Mouse (Mus musculus) CH12.LX (cell line): ENCODE results near the gene Szrd1. TPM values are rescaled to one million over a fixed set of nuclear protein-coding genes. Genes with fewer than 3 reads are reported as not detected.

Source experiments
- DNase-seq: peaks from one replicate; pipeline ENCODE4 v3.0.0-alpha.2; 2013; ENCODE audit errors: extremely low read depth
- H3K27ac ChIP-seq: 2 replicates; pipeline ENCODE4 v1.5.1; 2012; ENCODE audit warnings: low read depth, mild to moderate bottlenecking, control low read depth, moderate library complexity; ENCODE audit not compliant: insufficient read depth
- H3K27me3 ChIP-seq: replicated peaks from 2 replicates; pipeline ENCODE3; 2012; ENCODE audit warnings: inconsistent platforms
- H3K36me3 ChIP-seq, 2 experiments: replicated peaks in 1 of 2; 2 replicates each; pipeline versions ENCODE3 to v1.6.1; 2012; ENCODE audit warnings: inconsistent platforms in 1 of 2, low read length in 1 of 2, mild to moderate bottlenecking in 1 of 2, mixed read lengths in 1 of 2, moderate library complexity in 1 of 2; ENCODE audit not compliant: control insufficient read depth in 1 of 2, insufficient read depth in 1 of 2
- H3K4me1 ChIP-seq, 2 experiments: 2 replicates each; pipeline ENCODE4 v1.6.1; 2012; ENCODE audit warnings: inconsistent platforms in 1 of 2, moderate library complexity in 1 of 2; ENCODE audit not compliant: insufficient read depth in 2 of 2, control insufficient read depth in 1 of 2
- H3K4me2 ChIP-seq: 2 replicates; pipeline ENCODE4 v1.6.1; 2012; ENCODE audit warnings: low read depth, mild to moderate bottlenecking, control low read depth; ENCODE audit not compliant: poor library complexity, insufficient read depth, severe bottlenecking
- H3K4me3 ChIP-seq, 3 experiments: fragments of 150-350 bp in 1 of 3; sonication (generic) in 1 of 3; replicated peaks in 1 of 3; 2 replicates each; pipeline versions ENCODE3 to v1.5.1; 2011 to 2012; ENCODE audit warnings: low read depth in 2 of 3, low read length in 2 of 3, mild to moderate bottlenecking in 2 of 3, moderate library complexity in 2 of 3, control low read depth in 1 of 3, improper control_type of control experiment in 1 of 3, inconsistent platforms in 1 of 3, mixed read lengths in 1 of 3; ENCODE audit not compliant: poor library complexity in 1 of 3
- H3K79me2 ChIP-seq: replicated peaks from 2 replicates; pipeline ENCODE4 v1.6.1; 2012; ENCODE audit warnings: mild to moderate bottlenecking, moderate library complexity; ENCODE audit not compliant: control insufficient read depth, poor library complexity, insufficient read depth, severe bottlenecking; ENCODE audit errors: extremely low read depth
- H3K9ac ChIP-seq: 2 replicates; pipeline ENCODE4 v1.6.1; 2012; ENCODE audit warnings: low read depth, mild to moderate bottlenecking, control low read depth, moderate library complexity; ENCODE audit not compliant: insufficient read depth
- H3K9me3 ChIP-seq: replicated peaks from 2 replicates; pipeline ENCODE3; 2012; ENCODE audit warnings: low read length, inconsistent platforms, mixed read lengths
- BHLHE40 ChIP-seq: IDR thresholded peaks from 2 replicates; pipeline ENCODE4 v1.6.1; 2011; ENCODE audit warnings: mild to moderate bottlenecking, low read depth, low read length, improper control_type of control experiment
- CHD1 ChIP-seq: IDR thresholded peaks from 2 replicates; pipeline ENCODE4 v1.6.1; 2012; ENCODE audit warnings: low read depth, low read length, improper control_type of control experiment, inconsistent platforms
- E2F4 ChIP-seq: IDR thresholded peaks from 2 replicates; pipeline ENCODE4 v1.6.1; 2011; ENCODE audit warnings: low read depth, low read length, improper control_type of control experiment; ENCODE audit not compliant: insufficient replicate concordance
- EP300 ChIP-seq: IDR thresholded peaks from 2 replicates; pipeline ENCODE4 v1.6.1; 2011; ENCODE audit warnings: low read length, improper control_type of control experiment
- ETS1 ChIP-seq: conservative IDR thresholded peaks from 2 replicates; pipeline ENCODE4 v1.6.1; 2012; ENCODE audit warnings: low read depth, mild to moderate bottlenecking, inconsistent platforms, low read length, improper control_type of control experiment, moderate library complexity
- IRF4 ChIP-seq: IDR thresholded peaks from 2 replicates; pipeline ENCODE4 v1.6.1; 2014; ENCODE audit warnings: low read depth, mild to moderate bottlenecking, inconsistent platforms, low read length, improper control_type of control experiment
- JUN ChIP-seq: IDR thresholded peaks from 2 replicates; pipeline ENCODE4 v1.6.1; 2011; ENCODE audit warnings: low read depth, mild to moderate bottlenecking, low read length, improper control_type of control experiment, moderate library complexity; ENCODE audit not compliant: insufficient read depth
- KAT2A ChIP-seq: IDR thresholded peaks from 2 replicates; pipeline ENCODE4 v1.6.1; 2012; ENCODE audit warnings: low read length, improper control_type of control experiment, inconsistent platforms; ENCODE audit not compliant: insufficient replicate concordance
- MAX ChIP-seq: IDR thresholded peaks from 2 replicates; pipeline ENCODE4 v1.6.1; 2011; ENCODE audit warnings: low read length, improper control_type of control experiment
- MEF2A ChIP-seq: IDR thresholded peaks from 2 replicates; pipeline ENCODE4 v1.6.1; 2014; ENCODE audit warnings: low read depth, mild to moderate bottlenecking, inconsistent platforms, low read length, improper control_type of control experiment, borderline replicate concordance
- MXI1 ChIP-seq: IDR thresholded peaks from 2 replicates; pipeline ENCODE4 v1.6.1; 2011; ENCODE audit warnings: mild to moderate bottlenecking, low read depth, low read length, improper control_type of control experiment
- MYC ChIP-seq: IDR thresholded peaks from 2 replicates; pipeline ENCODE4 v1.6.1; 2011; ENCODE audit warnings: low read depth, mild to moderate bottlenecking, improper control_type of control experiment, low read length
- NRF1 ChIP-seq: IDR thresholded peaks from 2 replicates; pipeline ENCODE4 v1.6.1; 2014; ENCODE audit warnings: low read depth, mild to moderate bottlenecking, inconsistent platforms, low read length, improper control_type of control experiment, moderate library complexity
- PAX5 ChIP-seq: IDR thresholded peaks from 2 replicates; pipeline ENCODE4 v1.6.1; 2012; ENCODE audit warnings: low read length, inconsistent platforms, mixed read lengths
- SIN3A ChIP-seq: IDR thresholded peaks from 2 replicates; pipeline ENCODE4 v1.6.1; 2012; ENCODE audit warnings: low read length, improper control_type of control experiment, inconsistent platforms
- TCF12 ChIP-seq: IDR thresholded peaks from 2 replicates; pipeline ENCODE4 v1.6.1; 2014; ENCODE audit warnings: low read depth, mild to moderate bottlenecking, inconsistent platforms, low read length, improper control_type of control experiment
- UBTF ChIP-seq: IDR thresholded peaks from 2 replicates; pipeline ENCODE4 v1.6.1; 2012; ENCODE audit warnings: low read depth, mild to moderate bottlenecking, inconsistent platforms, low read length, improper control_type of control experiment, moderate library complexity
- USF1 ChIP-seq: IDR thresholded peaks from 2 replicates; pipeline ENCODE4 v1.6.1; 2014; ENCODE audit warnings: low read depth, mild to moderate bottlenecking, inconsistent platforms, low read length, improper control_type of control experiment
- USF2 ChIP-seq: conservative IDR thresholded peaks from 2 replicates; pipeline ENCODE4 v1.6.1; 2011; ENCODE audit warnings: low read depth, low read length, improper control_type of control experiment
- ZC3H11A ChIP-seq: IDR thresholded peaks from 2 replicates; pipeline ENCODE4 v1.6.1; 2012; ENCODE audit warnings: low read depth, mild to moderate bottlenecking, inconsistent platforms, low read length, improper control_type of control experiment
- ZMIZ1 ChIP-seq: IDR thresholded peaks from 2 replicates; pipeline ENCODE4 v1.6.1; 2012; ENCODE audit warnings: low read depth, mild to moderate bottlenecking, inconsistent platforms, low read length, improper control_type of control experiment
- dilution Hi-C: fragments of 300-500 bp; cut with MboI; formaldehyde crosslinking; loops from 2 replicates; pipeline ENCODE4 v1.14.3; 2020; ENCODE audit warnings: low sequenced_read_pairs; ENCODE audit not compliant: extremely low pct_unique_long_range_greater_than_20kb, extremely low pct_ligation_motif_present
- in situ Hi-C: fragments of 300-500 bp; cut with MboI; formaldehyde crosslinking; loops from 3 replicates; pipeline ENCODE4 v1.14.3; 2019; ENCODE audit warnings: low sequenced_read_pairs, low pct_ligation_motif_present, low pct_unique_long_range_greater_than_20kb, mixed read lengths
- polyA plus RNA-seq: library from polyadenylated mRNA; unstranded; fragments of >175 nt; gene quantifications from 2 replicates; pipeline ENCODE4 v1.2.1, GENCODE M21; 2012; ENCODE audit warnings: low read depth; ENCODE audit not compliant: insufficient read length
- total RNA-seq, 2 experiments: library from RNA; depleted of rRNA; stranded (reverse); fragments of 300-350 nt in 1 of 2; fragments of >200 nt in 1 of 2; gene quantifications; 2 replicates each; pipeline ENCODE4 v1.2.3; 2012 to 2014

Szrd1 gene
- total and polyA plus RNA-seq, 3 experiments = 80.9 to 143 (median 82.5) TPM

GRCm38 (mm10) chr4:141136126-141136525 lies 3.4 kb downstream of the Szrd1 start (continued):
- TF ChIP-seq USF1 (no peak), E2F4 (no peak), MEF2A (0 out of 2 replicates have a peak, but pooled peaks have one; percentile 25), IRF4 (peak; percentile 83), TCF12 (0 out of 2 replicates have a peak, but pooled peaks have one; percentile 23), JUN (peak; percentile 31; the same call in 1 of the 2 replicates)

GRCm38 (mm10) chr4:141134751-141135530 lies 4.6 kb downstream of the Szrd1 start:
- in situ Hi-C loops (no loop called here), dilution Hi-C loops (no loop called here)
- peaks cover 88% of the 10 kb centered on the region for H3K79me2 ChIP-seq
- peak overlapping the region; percentile 66 for H3K4me2 ChIP-seq
- H3K4me1 ChIP-seq = peaks cover 20 to 67% of the 10 kb centered on the region in 2 experiments
- no peaks in the 10 kb centered on the region for H3K9me3 ChIP-seq
- peak overlapping the region in 2 of 3 experiments; percentile 17 to 21 for H3K4me3 ChIP-seq
- TF ChIP-seq ZMIZ1 (no peak), PAX5 (no peak), KAT2A (no peak), MYC (peak; percentile 81), CHD1 (no peak), IRF4 (peak; percentile 83), BHLHE40 (peak; percentile 71), USF2 (no peak), NRF1 (peak; percentile 31; the same call in 1 of the 2 replicates), UBTF (0 out of 2 replicates have a peak, but pooled peaks have one; percentile 71), MAX (peak; percentile 69), MXI1 (peak; percentile 91), ETS1 (peak; percentile 60), ZC3H11A (no peak), SIN3A (peak; percentile 81), TCF12 (peak; percentile 79), EP300 (peak; percentile 80), JUN (no peak), USF1 (no peak)
- peak overlapping the region; percentile 77 for H3K27ac ChIP-seq
- H3K36me3 ChIP-seq = peaks cover 12 to 50% of the 10 kb centered on the region in 2 experiments
- DNase-seq = peak; percentile 77
- no peak overlapping the region; the same call in 1 of the 2 replicates for H3K9ac ChIP-seq
- H3K27me3 ChIP-seq = no peaks in the 10 kb centered on the region
